22 mouse cellular contexts compared by ENCODE assay signal in genomic region chr13:30250341-30250905, GRCm38 (mm10).
DNase-seq lines count a peak whose midpoint lies in the region; ATAC-seq and TF ChIP-seq lines count a peak whose summit lies in the region.
"Had no signal": no experiment of that assay in that cellular context is flagged by ENCODE, and none has a peak within 500 bp of the region (broad histone marks: within the 10 kb centered on the region; RNA-seq: fewer than 3 reads in every experiment).

No protein-coding gene starts in this region.

- TF ChIP-seq EP300 in stomach, postnatal 0 days (optimal IDR thresholded peaks at IDR 0.05), result no peak

- peak; percentile 50; the same call in 1 of the 2 replicates for ATAC-seq in stomach, postnatal 0 days (ENCODE audit: low FRiP score, low TSS enrichment)
- no peak for ATAC-seq in hindbrain, postnatal 0 days
- ATAC-seq: forebrain, embryonic 16.5 days; liver, embryonic 12.5 days; midbrain, embryonic 13.5 days had no signal

- WGBS in embryonic facial prominence, embryonic 10.5 days, result 48% methylated on average over 5 of the region's 5 CpGs
- WGBS in stomach, postnatal 0 days, result 52% methylated on average over 5 of the region's 5 CpGs
- 53% methylated on average over 5 of the region's 5 CpGs for WGBS in cerebellum, adult 2 months
- WGBS in hindbrain, postnatal 0 days, result 50% methylated on average over 5 of the region's 5 CpGs

- H3K36me3 ChIP-seq in embryonic facial prominence, embryonic 10.5 days (replicated peaks), result no peaks in the 10 kb centered on the region
- H3K36me3 ChIP-seq in stomach, postnatal 0 days (ENCODE audit: control insufficient read depth, insufficient read depth, low read length), result peaks cover 4% of the 10 kb centered on the region; the same call in 1 of the 2 replicates
- no peaks in the 10 kb centered on the region for H3K36me3 ChIP-seq in hindbrain, postnatal 0 days (ENCODE audit: insufficient read depth, low read length)
- H3K36me3 ChIP-seq: forebrain, embryonic 10.5 days; heart, embryonic 15.5 days; liver, embryonic 12.5 days; midbrain, embryonic 13.5 days had no signal

- DNase-seq in kidney, adult 18-20 months, result peak; percentile 34
- DNase-seq in kidney, postnatal 10 days, result no peak
- no peak for DNase-seq in embryonic facial prominence, embryonic 10.5 days (ENCODE audit: low spot score)
- DNase-seq in kidney, adult 9 months, result peak; percentile 48
- peak; percentile 40 for DNase-seq in stomach, postnatal 0 days (ENCODE audit: low spot score)
- DNase-seq in cerebellum, adult 2 months, result no peak
- no peak for DNase-seq in hindbrain, postnatal 0 days (ENCODE audit: low spot score)
- DNase-seq: adrenal gland, postnatal 36 days; cerebellum, adult 9-11 months; gastrocnemius, postnatal 25 days; heart, postnatal 36 days; layer of hippocampus, adult 9-11 months; lung, adult 2 months; right cerebral cortex, postnatal 14 days had no signal

- TF ChIP-seq CTCF in stomach, postnatal 0 days (IDR thresholded peaks at IDR 0.05; ENCODE audit: low read depth), result no peak
- no peak for TF ChIP-seq CTCF in cerebellum, adult 2 months (IDR thresholded peaks at IDR 0.05; ENCODE audit: borderline replicate concordance, insufficient read depth, low read depth, low read length)
- no peak for TF ChIP-seq CTCF in hindbrain, postnatal 0 days (IDR thresholded peaks at IDR 0.05; ENCODE audit: low read depth)

- peak overlapping the region; percentile 57; the same call in 1 of the 2 replicates for H3K27ac ChIP-seq in embryonic facial prominence, embryonic 10.5 days (replicated peaks)
- no peak overlapping the region for H3K27ac ChIP-seq in stomach, postnatal 0 days (replicated peaks)
- no peak overlapping the region for H3K27ac ChIP-seq in cerebellum, adult 2 months (ENCODE audit: insufficient read depth, low read length)
- no peak overlapping the region for H3K27ac ChIP-seq in hindbrain, postnatal 0 days
- H3K27ac ChIP-seq: forebrain, embryonic 10.5 days; heart, embryonic 15.5 days; hindbrain, embryonic 14.5 days; left cerebral cortex, adult 2 months; liver, embryonic 12.5 days; midbrain, embryonic 13.5 days had no signal

- TF ChIP-seq POLR2A in cerebellum, adult 2 months (IDR thresholded peaks at IDR 0.05; ENCODE audit: borderline replicate concordance, insufficient read depth, low read length), result no peak

- H3K4me3 ChIP-seq in embryonic facial prominence, embryonic 10.5 days, result no peak overlapping the region
- no peak overlapping the region for H3K4me3 ChIP-seq in stomach, postnatal 0 days (ENCODE audit: low read depth, low read length)
- no peak overlapping the region for H3K4me3 ChIP-seq in cerebellum, adult 2 months (replicated peaks; ENCODE audit: insufficient read depth, low read depth, low read length)
- H3K4me3 ChIP-seq in hindbrain, postnatal 0 days (ENCODE audit: low read length), result no peak overlapping the region
- H3K4me3 ChIP-seq: forebrain, embryonic 10.5 days; heart, embryonic 15.5 days; left cerebral cortex, adult 2 months; liver, embryonic 12.5 days; megakaryocyte, embryonic 14.5 days; midbrain, embryonic 13.5 days had no signal

- H3K9me3 ChIP-seq in embryonic facial prominence, embryonic 10.5 days, result no peaks in the 10 kb centered on the region
- no peaks in the 10 kb centered on the region for H3K9me3 ChIP-seq in stomach, postnatal 0 days (ENCODE audit: control insufficient read depth, low read length)
- H3K9me3 ChIP-seq in hindbrain, postnatal 0 days (ENCODE audit: low read length), result no peaks in the 10 kb centered on the region
- H3K9me3 ChIP-seq: forebrain, embryonic 10.5 days; heart, embryonic 15.5 days; liver, embryonic 12.5 days; megakaryocyte, embryonic 14.5 days; midbrain, embryonic 13.5 days had no signal

- no peak overlapping the region for H3K9ac ChIP-seq in stomach, postnatal 0 days (ENCODE audit: low read length)
- H3K9ac ChIP-seq in hindbrain, postnatal 0 days (replicated peaks; ENCODE audit: low read length), result no peak overlapping the region
- H3K9ac ChIP-seq: heart, embryonic 15.5 days; hindbrain, embryonic 14.5 days; liver, embryonic 12.5 days; midbrain, embryonic 13.5 days had no signal

- no peak overlapping the region for H3K4me2 ChIP-seq in stomach, postnatal 0 days (replicated peaks; ENCODE audit: low read depth)
- no peak overlapping the region for H3K4me2 ChIP-seq in hindbrain, postnatal 0 days (ENCODE audit: low read depth, low read length)
- H3K4me2 ChIP-seq: heart, embryonic 15.5 days; hindbrain, embryonic 14.5 days; liver, embryonic 12.5 days; midbrain, embryonic 13.5 days had no signal

- peaks cover 40% of the 10 kb centered on the region for H3K4me1 ChIP-seq in embryonic facial prominence, embryonic 10.5 days
- H3K4me1 ChIP-seq in stomach, postnatal 0 days (replicated peaks; ENCODE audit: control insufficient read depth, insufficient read depth), result no peaks in the 10 kb centered on the region; the same call in 1 of the 2 replicates
- H3K4me1 ChIP-seq in cerebellum, adult 2 months (ENCODE audit: control insufficient read depth, insufficient read depth, low read length), result no peaks in the 10 kb centered on the region
- no peaks in the 10 kb centered on the region for H3K4me1 ChIP-seq in hindbrain, postnatal 0 days (ENCODE audit: insufficient read depth, low read length)
- H3K4me1 ChIP-seq: liver, embryonic 12.5 days had no signal

- no peaks in the 10 kb centered on the region for H3K27me3 ChIP-seq in embryonic facial prominence, embryonic 10.5 days (replicated peaks; ENCODE audit: low read depth, poor library complexity, severe bottlenecking)
- no peaks in the 10 kb centered on the region for H3K27me3 ChIP-seq in stomach, postnatal 0 days (ENCODE audit: control insufficient read depth, insufficient read depth, low read length)
- H3K27me3 ChIP-seq in cerebellum, adult 2 months (ENCODE audit: control insufficient read depth, insufficient read depth, low read length), result no peaks in the 10 kb centered on the region
- H3K27me3 ChIP-seq in hindbrain, postnatal 0 days (ENCODE audit: insufficient read depth, low read length), result no peaks in the 10 kb centered on the region
- H3K27me3 ChIP-seq: heart, embryonic 15.5 days; liver, embryonic 12.5 days; megakaryocyte, embryonic 14.5 days; midbrain, embryonic 13.5 days had no signal

Comparison
In these comparisons a context has a peak if more than half of its experiments do, and no peak if none do; other contexts are left out.
1. DNase-seq: peak in kidney, adult 18-20 months (single experiment), kidney, adult 9 months (single experiment) and stomach, postnatal 0 days (single experiment); none in kidney, postnatal 10 days (single experiment), embryonic facial prominence, embryonic 10.5 days (single experiment), cerebellum, adult 2 months (0 of 2) and hindbrain, postnatal 0 days (single experiment).